Mouse (Mus musculus): Measurements from ENCODE around the gene Gm7271.

GRCm38 (mm10) chr5:76529704-76530066, 45.8 kb downstream of the Gm7271 start:
- TF ChIP-seq CTCF (IDR thresholded peaks at IDR 0.05; ENCODE audit: low read depth) = no peak
- no peak for TF ChIP-seq EP300 (optimal IDR thresholded peaks at IDR 0.05)

Measured in stomach, postnatal 0 days (tissue).